Mouse (Mus musculus): ENCODE measurements around the gene Dock9. TPM values are rescaled to one million over a fixed set of nuclear protein-coding genes. Genes with fewer than 3 reads are reported as not detected.

Dock9 gene
- polyA plus RNA-seq, 1 experiment from 2014 or later, result 14.3 TPM

DNA sequence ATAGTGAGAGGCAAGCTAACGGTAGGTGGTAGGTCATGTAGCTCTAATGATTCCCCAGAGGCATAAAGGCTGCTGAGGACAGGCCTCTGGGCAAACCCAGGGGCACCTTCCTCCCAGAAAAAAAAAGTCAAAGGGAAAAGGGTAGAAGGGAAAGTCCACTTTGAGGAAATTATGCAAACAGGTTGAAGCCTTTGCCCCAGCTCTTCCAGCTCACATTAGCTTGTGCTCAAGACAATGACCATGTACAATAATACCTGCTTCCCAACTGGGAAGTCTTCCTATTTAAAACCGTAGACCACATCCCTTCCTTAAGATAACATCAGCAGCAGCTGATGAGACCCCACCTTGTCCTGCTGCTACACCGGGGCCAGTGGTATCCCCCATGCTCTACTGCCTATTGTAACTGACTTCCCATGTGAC, 91.1 kb downstream of the Dock9 start:
- H3K4me3 ChIP-seq (ENCODE audit: low read length), result no peak overlapping the region
- no peak for ATAC-seq (ENCODE audit: low FRiP score, low TSS enrichment)
- no peaks in the 10 kb centered on the region for H3K27me3 ChIP-seq (ENCODE audit: control insufficient read depth, insufficient read depth, low read length)
- 45% methylated on average over 3 of the region's 3 CpGs for WGBS
- no peaks in the 10 kb centered on the region for H3K36me3 ChIP-seq (ENCODE audit: control insufficient read depth, insufficient read depth, low read length)
- H3K9me3 ChIP-seq (ENCODE audit: control insufficient read depth, low read length), result no peaks in the 10 kb centered on the region
- no peak overlapping the region for H3K27ac ChIP-seq (ENCODE audit: low read depth, low read length)
- H3K4me1 ChIP-seq (ENCODE audit: control insufficient read depth, insufficient read depth, low read length), result peaks cover 23% of the 10 kb centered on the region
- H3K4me2 ChIP-seq (replicated peaks; ENCODE audit: low read depth, low read length), result no peak overlapping the region
- no peak overlapping the region for H3K9ac ChIP-seq (ENCODE audit: low read depth, low read length)

DNA sequence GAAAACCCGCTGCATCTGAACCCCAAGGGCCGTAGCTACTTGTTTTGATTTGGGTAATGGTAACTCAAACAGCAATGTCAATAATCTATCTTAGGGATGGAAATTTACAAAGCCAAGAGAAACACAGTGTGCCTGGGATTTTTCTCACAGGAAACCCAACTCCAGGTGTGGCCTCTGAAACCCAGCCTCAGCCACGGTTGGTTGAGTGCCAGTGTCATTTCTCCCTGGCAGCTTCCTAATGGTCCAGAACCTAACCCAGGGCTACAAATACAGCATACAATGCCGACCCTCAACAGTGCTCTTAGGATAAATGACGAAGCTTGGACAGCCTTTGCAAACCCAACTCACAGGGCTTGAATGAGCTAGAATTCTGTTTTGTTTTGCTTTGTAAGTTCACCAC, 92.0 kb downstream of the Dock9 start:
- peak; percentile 48; the same call in 1 of the 2 replicates for ATAC-seq (ENCODE audit: low FRiP score, low TSS enrichment)
- 36% methylated on average over 5 of the region's 5 CpGs for WGBS

DNA sequence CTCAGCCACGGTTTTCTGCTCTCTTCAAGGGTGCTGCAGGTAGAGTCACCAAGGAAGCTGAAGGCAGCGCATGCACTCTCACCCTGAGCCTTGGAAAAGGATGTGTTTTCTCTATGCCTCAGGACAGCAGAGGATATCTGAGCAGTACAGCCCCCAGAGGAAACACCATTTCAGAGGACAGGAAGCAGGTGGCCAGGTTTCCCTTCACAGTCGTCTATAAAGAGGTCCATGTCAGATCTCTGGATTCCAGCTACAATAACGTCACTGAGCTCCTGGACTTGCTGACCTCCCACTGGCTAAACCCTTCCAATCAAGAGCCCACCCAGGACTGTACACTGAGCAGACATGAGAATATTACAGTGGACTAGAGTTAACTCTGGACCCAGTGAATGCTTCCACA, 95.1 kb downstream of the Dock9 start:
- Histone ChIP-seq H3K9me3 (ENCODE audit: control insufficient read depth, low read length) (no peaks in the 10 kb centered on the region), H3K27ac (ENCODE audit: low read depth, low read length) (no peak overlapping the region; the same call in 1 of the 2 replicates)

More for the DNA sequence above, 92.0 kb downstream of the Dock9 start:
- Histone ChIP-seq H3K27ac (ENCODE audit: low read depth, low read length) (0 out of 2 replicates have a peak overlapping the region, but pooled peaks have one; percentile 17), H3K9ac (ENCODE audit: low read depth, low read length) (no peak overlapping the region), H3K4me1 (ENCODE audit: control insufficient read depth, insufficient read depth, low read length) (peaks cover 21% of the 10 kb centered on the region), H3K4me2 (replicated peaks; ENCODE audit: low read depth, low read length) (no peak overlapping the region), H3K27me3 (ENCODE audit: control insufficient read depth, insufficient read depth, low read length) (no peaks in the 10 kb centered on the region), H3K9me3 (ENCODE audit: control insufficient read depth, low read length) (no peaks in the 10 kb centered on the region), H3K36me3 (ENCODE audit: control insufficient read depth, insufficient read depth, low read length) (no peaks in the 10 kb centered on the region), H3K4me3 (ENCODE audit: low read length) (no peak overlapping the region)

GRCm38 (mm10) chr14:121700013-121700412, 97.6 kb downstream of the Dock9 start:
- Histone ChIP-seq H3K4me3 (ENCODE audit: low read length) (no peak overlapping the region), H3K27ac (ENCODE audit: low read depth, low read length) (no peak overlapping the region), H3K9ac (ENCODE audit: low read depth, low read length) (no peak overlapping the region), H3K4me1 (ENCODE audit: control insufficient read depth, insufficient read depth, low read length) (peaks cover 26% of the 10 kb centered on the region), H3K4me2 (replicated peaks; ENCODE audit: low read depth, low read length) (no peak overlapping the region), H3K27me3 (ENCODE audit: control insufficient read depth, insufficient read depth, low read length) (no peaks in the 10 kb centered on the region), H3K9me3 (ENCODE audit: control insufficient read depth, low read length) (no peaks in the 10 kb centered on the region), H3K36me3 (ENCODE audit: control insufficient read depth, insufficient read depth, low read length) (no peaks in the 10 kb centered on the region)
- no peak for ATAC-seq (ENCODE audit: low FRiP score, low TSS enrichment)
- WGBS, result 58% methylated on average over 1 of the region's 1 CpGs

More for the DNA sequence above, 95.1 kb downstream of the Dock9 start:
- H3K4me1 ChIP-seq (ENCODE audit: control insufficient read depth, insufficient read depth, low read length), result peaks cover 34% of the 10 kb centered on the region
- no peak for ATAC-seq (ENCODE audit: low FRiP score, low TSS enrichment)
- H3K4me3 ChIP-seq (ENCODE audit: low read length), result no peak overlapping the region
- no peaks in the 10 kb centered on the region for H3K27me3 ChIP-seq (ENCODE audit: control insufficient read depth, insufficient read depth, low read length)
- WGBS, result 31% methylated on average over 4 of the region's 4 CpGs
- no peak overlapping the region for H3K9ac ChIP-seq (ENCODE audit: low read depth, low read length)
- no peak overlapping the region for H3K4me2 ChIP-seq (replicated peaks; ENCODE audit: low read depth, low read length)
- no peaks in the 10 kb centered on the region for H3K36me3 ChIP-seq (ENCODE audit: control insufficient read depth, insufficient read depth, low read length)

DNA sequence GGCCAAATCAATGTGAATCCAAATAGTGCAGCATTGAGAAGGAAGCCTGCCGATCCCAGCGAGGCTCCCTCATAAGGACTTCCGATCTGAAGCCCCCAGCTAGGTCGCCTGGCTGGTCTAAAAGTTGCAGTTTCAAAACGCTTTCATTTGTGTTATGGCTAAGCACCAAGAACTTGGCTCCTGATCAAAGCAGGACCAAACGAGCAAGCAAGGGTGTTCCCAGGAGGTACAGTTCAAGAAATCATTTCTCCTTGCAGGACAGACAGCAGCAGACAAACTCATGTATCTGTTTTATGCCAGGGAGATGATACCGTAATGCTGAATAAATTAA, 99.1 kb downstream of the Dock9 start:
- 25% methylated on average over 7 of the region's 7 CpGs for WGBS
- Histone ChIP-seq H3K4me1 (ENCODE audit: control insufficient read depth, insufficient read depth, low read length) (peaks cover 26% of the 10 kb centered on the region), H3K9me3 (ENCODE audit: control insufficient read depth, low read length) (no peaks in the 10 kb centered on the region), H3K36me3 (ENCODE audit: control insufficient read depth, insufficient read depth, low read length) (no peaks in the 10 kb centered on the region), H3K27ac (ENCODE audit: low read depth, low read length) (peak overlapping the region; percentile 55; the same call in 1 of the 2 replicates), H3K9ac (ENCODE audit: low read depth, low read length) (peak overlapping the region; percentile 55; the same call in 1 of the 2 replicates), H3K4me2 (replicated peaks; ENCODE audit: low read depth, low read length) (peak overlapping the region; percentile 59), H3K27me3 (ENCODE audit: control insufficient read depth, insufficient read depth, low read length) (no peaks in the 10 kb centered on the region), H3K4me3 (ENCODE audit: low read length) (peak overlapping the region; percentile 37)
- no peak for ATAC-seq (ENCODE audit: low FRiP score, low TSS enrichment)

- H3K4me2 ChIP-seq (replicated peaks; ENCODE audit: low read depth, low read length), result peak overlapping the region; percentile 59
- no peaks in the 10 kb centered on the region for H3K36me3 ChIP-seq (ENCODE audit: control insufficient read depth, insufficient read depth, low read length)
- 10% methylated on average over 23 of the region's 23 CpGs for WGBS
- ATAC-seq (ENCODE audit: low FRiP score, low TSS enrichment), result peak; percentile 71
- H3K4me1 ChIP-seq (ENCODE audit: control insufficient read depth, insufficient read depth, low read length), result peaks cover 26% of the 10 kb centered on the region
- peak overlapping the region; percentile 55 for H3K9ac ChIP-seq (ENCODE audit: low read depth, low read length)
- no peaks in the 10 kb centered on the region for H3K9me3 ChIP-seq (ENCODE audit: control insufficient read depth, low read length)
- peak overlapping the region; percentile 55; the same call in 1 of the 2 replicates for H3K27ac ChIP-seq (ENCODE audit: low read depth, low read length)
- H3K27me3 ChIP-seq (ENCODE audit: control insufficient read depth, insufficient read depth, low read length), result no peaks in the 10 kb centered on the region
- peak overlapping the region; percentile 37 for H3K4me3 ChIP-seq (ENCODE audit: low read length)
Measured at GRCm38 (mm10) chr14:121697709-121698619, 99.7 kb downstream of the Dock9 start.

DNA sequence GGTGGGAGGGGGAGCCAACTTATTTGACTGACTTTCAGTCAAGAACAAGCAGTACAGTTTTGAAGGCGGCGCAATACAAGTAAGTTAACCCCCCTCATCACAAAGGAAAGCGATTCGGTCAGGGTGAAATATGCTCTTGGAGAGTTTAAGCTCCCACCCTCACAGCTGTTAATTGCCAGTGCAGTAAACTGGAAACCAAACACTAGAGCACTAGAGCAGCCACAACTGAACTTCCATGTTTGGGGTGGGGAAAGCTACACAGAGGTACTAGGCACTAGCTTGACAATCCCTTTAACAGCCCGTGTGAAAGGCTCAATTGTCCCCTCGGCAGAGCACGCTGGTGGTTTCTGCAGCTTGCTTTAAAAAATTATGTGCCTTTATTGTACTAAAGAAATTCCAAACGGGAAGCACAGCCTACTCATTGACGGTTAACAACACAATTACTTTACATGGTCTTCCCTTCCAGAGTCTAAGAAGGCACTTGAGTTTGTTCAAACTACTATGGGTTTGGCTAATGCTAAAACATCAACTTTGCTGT, 100.4 kb downstream of the Dock9 start:
- ATAC-seq (ENCODE audit: low FRiP score, low TSS enrichment), result peak; percentile 65; the same call in 1 of the 2 replicates
- H3K4me2 ChIP-seq (replicated peaks; ENCODE audit: low read depth, low read length), result peak overlapping the region; percentile 59
- no peaks in the 10 kb centered on the region for H3K9me3 ChIP-seq (ENCODE audit: control insufficient read depth, low read length)
- no peak overlapping the region for H3K27ac ChIP-seq (ENCODE audit: low read depth, low read length)
- peak overlapping the region; percentile 37 for H3K4me3 ChIP-seq (ENCODE audit: low read length)
- H3K27me3 ChIP-seq (ENCODE audit: control insufficient read depth, insufficient read depth, low read length), result no peaks in the 10 kb centered on the region
- 6% methylated on average over 9 of the region's 9 CpGs for WGBS
- peaks cover 20% of the 10 kb centered on the region for H3K4me1 ChIP-seq (ENCODE audit: control insufficient read depth, insufficient read depth, low read length)
- no peaks in the 10 kb centered on the region for H3K36me3 ChIP-seq (ENCODE audit: control insufficient read depth, insufficient read depth, low read length)
- no peak overlapping the region; the same call in 1 of the 2 replicates for H3K9ac ChIP-seq (ENCODE audit: low read depth, low read length)

- WGBS, result 62% methylated on average over 8 of the region's 8 CpGs
- Histone ChIP-seq H3K4me2 (replicated peaks; ENCODE audit: low read depth, low read length) (peak overlapping the region; percentile 59), H3K9me3 (ENCODE audit: control insufficient read depth, low read length) (no peaks in the 10 kb centered on the region), H3K27me3 (ENCODE audit: control insufficient read depth, insufficient read depth, low read length) (no peaks in the 10 kb centered on the region), H3K4me1 (ENCODE audit: control insufficient read depth, insufficient read depth, low read length) (peaks cover 19% of the 10 kb centered on the region), H3K4me3 (ENCODE audit: low read length) (peak overlapping the region; percentile 37; the same call in 1 of the 2 replicates), H3K9ac (ENCODE audit: low read depth, low read length) (no peak overlapping the region; the same call in 1 of the 2 replicates), H3K36me3 (ENCODE audit: control insufficient read depth, insufficient read depth, low read length) (no peaks in the 10 kb centered on the region), H3K27ac (ENCODE audit: low read depth, low read length) (peak overlapping the region; percentile 6; the same call in 1 of the 2 replicates)
- no peak for ATAC-seq (ENCODE audit: low FRiP score, low TSS enrichment)
Measured at GRCm38 (mm10) chr14:121696429-121697118, 101.1 kb downstream of the Dock9 start.
